In the genomic region with DNA sequence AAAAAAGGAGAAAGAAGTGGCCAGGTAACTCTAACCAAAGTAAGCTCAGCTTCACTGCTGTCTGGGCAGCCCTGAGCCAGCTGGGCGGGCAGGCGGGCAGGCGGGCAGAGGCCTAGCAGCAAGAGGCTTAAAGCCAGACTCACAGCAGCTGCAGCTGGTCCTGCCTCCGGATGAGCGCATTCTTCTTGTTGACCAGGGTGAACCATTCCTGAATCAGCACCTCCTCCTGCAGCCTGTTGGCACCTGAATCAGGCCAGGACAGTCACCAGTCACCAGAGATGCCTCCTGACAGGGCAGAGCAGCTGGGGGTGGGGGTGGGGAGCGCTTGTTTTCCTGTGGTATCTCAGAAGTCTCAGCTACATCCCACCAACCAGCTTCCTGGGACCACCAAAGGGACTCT, we compare ENCODE assay signal across 32 mouse cellular contexts. TPM values are rescaled to one million over a fixed set of nuclear protein-coding genes. Genes with fewer than 3 reads are reported as not detected.
DNase-seq lines count a peak whose midpoint lies in the region; ATAC-seq and TF ChIP-seq lines count a peak whose summit lies in the region.
"Had no signal": no experiment of that assay in that cellular context is flagged by ENCODE, and none has a peak within 500 bp of the region (broad histone marks: within the 10 kb centered on the region; RNA-seq: fewer than 3 reads in every experiment).

No protein-coding gene starts in this region.

- peak; percentile 3 for DNase-seq in adrenal gland, postnatal 14 days
- no peak for DNase-seq in adrenal gland, adult 2 months
- peak; percentile 59 for DNase-seq in gastrocnemius, postnatal 14 days
- DNase-seq in gastrocnemius, postnatal 4 days (ENCODE audit: low spot score in 2 of 2) = no peak
- peak; percentile 63 for DNase-seq in left cerebral cortex, postnatal 4 days
- DNase-seq in left cerebral cortex, postnatal 36 days (ENCODE audit: low spot score in 2 of 2) = no peak
- no peak for DNase-seq in forebrain, embryonic 11.5 days (ENCODE audit: low spot score)
- DNase-seq: adrenal gland, postnatal 25 days; cerebellum, adult 11-12 months; cerebellum, adult 8-10 months; cerebellum, postnatal 14 days; gastrocnemius, postnatal 10 days; heart, postnatal 10 days; heart, postnatal 4 days; kidney, adult 11 months had no signal

- no peak for TF ChIP-seq CTCF in C2C12 (IDR thresholded peaks at IDR 0.05; ENCODE audit: control insufficient read depth, insufficient read depth, insufficient read length)

- peaks cover 18% of the 10 kb centered on the region for H3K79me3 ChIP-seq in C2C12 (ENCODE audit: low read depth)

- no peaks in the 10 kb centered on the region for H3K27me3 ChIP-seq in C2C12 (ENCODE audit: control insufficient read depth, insufficient read depth, insufficient read length)
- H3K27me3 ChIP-seq in forebrain, embryonic 11.5 days (ENCODE audit: control insufficient read depth, insufficient read depth, low read length) = no peaks in the 10 kb centered on the region
- H3K27me3 ChIP-seq: CH12.LX; embryonic facial prominence, embryonic 12.5 days; embryonic facial prominence, embryonic 15.5 days; forebrain, embryonic 12.5 days; forebrain, embryonic 15.5 days; heart, embryonic 12.5 days; heart, embryonic 15.5 days; hindbrain, embryonic 15.5 days; intestine, embryonic 15.5 days; Patski had no signal

- H3K9ac ChIP-seq in forebrain, embryonic 11.5 days (ENCODE audit: low read length) = no peak overlapping the region
- H3K9ac ChIP-seq: embryonic facial prominence, embryonic 12.5 days; embryonic facial prominence, embryonic 15.5 days; forebrain, embryonic 12.5 days; forebrain, embryonic 15.5 days; heart, embryonic 12.5 days; heart, embryonic 15.5 days; hindbrain, embryonic 15.5 days; intestine, embryonic 15.5 days had no signal

- peaks cover 71% of the 10 kb centered on the region for H3K36me3 ChIP-seq in C2C12 (ENCODE audit: control insufficient read depth, insufficient read depth)
- no peaks in the 10 kb centered on the region; the same call in 1 of the 2 replicates for H3K36me3 ChIP-seq in forebrain, embryonic 11.5 days (ENCODE audit: control insufficient read depth, insufficient read depth, low read length)

- no peak overlapping the region for H3K27ac ChIP-seq in forebrain, embryonic 11.5 days (ENCODE audit: low read depth, low read length)
- H3K27ac ChIP-seq: embryonic facial prominence, embryonic 12.5 days; embryonic facial prominence, embryonic 15.5 days; forebrain, embryonic 12.5 days; forebrain, embryonic 15.5 days; heart, embryonic 15.5 days; hindbrain, embryonic 15.5 days; intestine, embryonic 15.5 days had no signal

- 95% methylated on average over 6 of the region's 6 CpGs for WGBS in forebrain, embryonic 11.5 days

- intact Hi-C loops in gastrocnemius, postnatal 14 days (cut with DNase I; ENCODE audit: low total_unique reads) = loop anchor here (5.0 kb wide), 1 partner anchor 67 kb away; no protein-coding TSS in a partner anchor
- intact Hi-C loops in left cerebral cortex, postnatal 4 days (cut with DNase I) = loop anchor here (10.0 kb wide), 1 partner anchor 65 kb away; a partner anchor contains a TSS
- intact Hi-C loops in left cerebral cortex, postnatal 36 days (cut with DNase I) = loop anchor here (2.0 to 10.0 kb wide), 2 partner anchors 17 to 165 kb away; a partner anchor contains a TSS

- H3K4me1 ChIP-seq in forebrain, embryonic 11.5 days (replicated peaks; ENCODE audit: control insufficient read depth, insufficient read depth, low read length) = no peaks in the 10 kb centered on the region

- no peak overlapping the region for H3K4me2 ChIP-seq in forebrain, embryonic 11.5 days (ENCODE audit: low read depth, low read length, severe bottlenecking)
- H3K4me2 ChIP-seq: embryonic facial prominence, embryonic 12.5 days; embryonic facial prominence, embryonic 15.5 days; forebrain, embryonic 12.5 days; forebrain, embryonic 15.5 days; heart, embryonic 12.5 days; heart, embryonic 15.5 days; hindbrain, embryonic 15.5 days; intestine, embryonic 15.5 days had no signal

- H3ac ChIP-seq in C2C12 (ENCODE audit: control insufficient read depth, insufficient read length, low read depth) = no peak overlapping the region

- no peak overlapping the region for H3K4me3 ChIP-seq in C2C12 (ENCODE audit: insufficient read depth, poor library complexity, severe bottlenecking)
- H3K4me3 ChIP-seq in forebrain, embryonic 11.5 days (ENCODE audit: low read depth, low read length) = no peak overlapping the region
- H3K4me3 ChIP-seq: embryonic facial prominence, embryonic 12.5 days; embryonic facial prominence, embryonic 15.5 days; forebrain, embryonic 12.5 days; forebrain, embryonic 15.5 days; heart, embryonic 12.5 days; heart, embryonic 15.5 days; hindbrain, embryonic 15.5 days; intestine, embryonic 15.5 days had no signal

- peaks cover 37% of the 10 kb centered on the region for H3K79me2 ChIP-seq in C2C12 (ENCODE audit: control insufficient read depth, insufficient read depth)

- no peak for ATAC-seq in forebrain, embryonic 11.5 days (replicated peaks; ENCODE audit: low FRiP score)
- ATAC-seq: forebrain, embryonic 15.5 days; intestine, embryonic 15.5 days; Patski had no signal

- no peaks in the 10 kb centered on the region for H3K9me3 ChIP-seq in forebrain, embryonic 11.5 days (ENCODE audit: control insufficient read depth, low read length)
- H3K9me3 ChIP-seq: embryonic facial prominence, embryonic 12.5 days; embryonic facial prominence, embryonic 15.5 days; forebrain, embryonic 12.5 days; forebrain, embryonic 15.5 days; G1E; heart, embryonic 12.5 days; heart, embryonic 15.5 days; hindbrain, embryonic 15.5 days; intestine, embryonic 15.5 days had no signal

TF ChIP-seq in C2C12, 6 proteins besides CTCF, POLR2A, EP300 and RAD21:
- TF ChIP-seq CEBPB (IDR thresholded peaks at IDR 0.05; ENCODE audit: low read depth) (no peak), MYOD1 (IDR thresholded peaks at IDR 0.05; ENCODE audit: control insufficient read depth, insufficient read length, low read depth) (peak; percentile 61)

RNA-seq across cellular contexts. Expression of a gene that starts 5.9 kb away (rescaled TPM):
- not detected in 2 replicates for total RNA-seq in adrenal gland, postnatal 14 days (2021)
- total RNA-seq in adrenal gland, adult 2 months (2021) = not detected
- not detected in 2 replicates for polyA plus RNA-seq in adrenal gland, adult 2 months (2012; rRNA removed)
- not detected for total RNA-seq in gastrocnemius, postnatal 14 days (2021)
- not detected for total RNA-seq in gastrocnemius, postnatal 4 days (2021)
- total RNA-seq in left cerebral cortex, postnatal 4 days (2021) = not detected
- not detected for total RNA-seq in left cerebral cortex, postnatal 36 days (2021)
- polyA plus RNA-seq in C2C12 (2012; fragmentation: generic; extraction: Trizol) = 0.19 TPM
- polyA plus RNA-seq in forebrain, embryonic 11.5 days (2014; fragmentation: Nextera tagmentation; extraction: Ambion mirVana) = not detected in 2 replicates
- total RNA-seq: adrenal gland, adult 18-20 months; adrenal gland, postnatal 25 days; CH12.LX; common myeloid progenitor, adult 5-6 weeks; G1E; gastrocnemius, postnatal 10 days; granulocyte monocyte progenitor cell, adult 5-6 weeks; heart, adult 8-10 months; heart, postnatal 10 days; heart, postnatal 4 days had no signal
- polyA plus RNA-seq: brain, embryonic 14.5 days had no signal

RNA-seq across cellular contexts. Expression of a gene that starts 16.0 kb away (rescaled TPM):
- total RNA-seq in adrenal gland, postnatal 14 days (2021) = 29.1 and 29.3 TPM in 2 replicates
- total RNA-seq in adrenal gland, adult 2 months (2021) = 10 to 100 TPM; 30.3 to 31.6 TPM
- 47.6 and 49.2 TPM in 2 replicates for polyA plus RNA-seq in adrenal gland, adult 2 months (2012; rRNA removed)
- total RNA-seq in gastrocnemius, postnatal 14 days (2021) = 100 to 1,000 TPM; 246 to 269 TPM
- total RNA-seq in gastrocnemius, postnatal 4 days (2021) = 100 to 1,000 TPM; 250 to 260 TPM
- 10 to 100 TPM; 41.9 to 48.6 TPM for total RNA-seq in left cerebral cortex, postnatal 4 days (2021)
- total RNA-seq in left cerebral cortex, postnatal 36 days (2021) = 10 to 100 TPM; 22.9 to 27.1 TPM
- 62.1 TPM for polyA plus RNA-seq in C2C12 (2012; fragmentation: generic; extraction: Trizol)
- 6.8 and 7.4 TPM in 2 replicates for polyA plus RNA-seq in forebrain, embryonic 11.5 days (2014; fragmentation: Nextera tagmentation; extraction: Ambion mirVana)

RNA-seq across cellular contexts. Expression of a gene that starts 19.4 kb away (rescaled TPM):
- 41.3 and 50.4 TPM in 2 replicates for total RNA-seq in adrenal gland, postnatal 14 days (2021)
- 10 to 100 TPM; 58.1 to 68.4 TPM for total RNA-seq in adrenal gland, adult 2 months (2021)
- 443 and 466 TPM in 2 replicates for polyA plus RNA-seq in adrenal gland, adult 2 months (2012; rRNA removed)
- total RNA-seq in gastrocnemius, postnatal 14 days (2021) = 10 to 100 TPM; 29.6 to 32.9 TPM
- total RNA-seq in gastrocnemius, postnatal 4 days (2021) = 10 to 100 TPM; 58.8 to 59.1 TPM
- total RNA-seq in left cerebral cortex, postnatal 4 days (2021) = 10 to 100 TPM; 72.4 to 72.5 TPM
- total RNA-seq in left cerebral cortex, postnatal 36 days (2021) = 10 to 100 TPM; 26.8 to 28.7 TPM
- 129 TPM for polyA plus RNA-seq in C2C12 (2012; fragmentation: generic; extraction: Trizol)
- polyA plus RNA-seq in forebrain, embryonic 11.5 days (2014; fragmentation: Nextera tagmentation; extraction: Ambion mirVana) = 140 and 162 TPM in 2 replicates

RNA-seq across cellular contexts. Expression of a gene that starts 21.4 kb away (rescaled TPM):
- 75.1 and 78.4 TPM in 2 replicates for total RNA-seq in adrenal gland, postnatal 14 days (2021)
- total RNA-seq in adrenal gland, adult 2 months (2021) = 10 to 100 TPM; 88.9 to 90.8 TPM
- polyA plus RNA-seq in adrenal gland, adult 2 months (2012; rRNA removed) = 330 and 358 TPM in 2 replicates
- 10 to 100 TPM; 15.3 to 17.6 TPM for total RNA-seq in gastrocnemius, postnatal 14 days (2021)
- 10 to 100 TPM; 37.1 to 40.5 TPM for total RNA-seq in gastrocnemius, postnatal 4 days (2021)
- total RNA-seq in left cerebral cortex, postnatal 4 days (2021) = 10 to 100 TPM; 87.7 to 91.7 TPM
- 10 to 100 TPM; 66.1 to 83.1 TPM for total RNA-seq in left cerebral cortex, postnatal 36 days (2021)
- polyA plus RNA-seq in C2C12 (2012; fragmentation: generic; extraction: Trizol) = 28.0 TPM
- polyA plus RNA-seq in forebrain, embryonic 11.5 days (2014; fragmentation: Nextera tagmentation; extraction: Ambion mirVana) = 34.1 and 37.7 TPM in 2 replicates

RNA-seq across cellular contexts. Expression of a gene that starts 21.5 kb away (rescaled TPM):
- total RNA-seq in adrenal gland, postnatal 14 days (2021) = 50.4 and 51.2 TPM in 2 replicates
- total RNA-seq in adrenal gland, adult 2 months (2021) = 10 to 100 TPM; 42.6 to 44.2 TPM
- polyA plus RNA-seq in adrenal gland, adult 2 months (2012; rRNA removed) = 102 and 104 TPM in 2 replicates
- 10 to 100 TPM; 16.7 TPM for total RNA-seq in gastrocnemius, postnatal 14 days (2021)
- total RNA-seq in gastrocnemius, postnatal 4 days (2021) = 10 to 100 TPM; 29.7 to 30.2 TPM
- 10 to 100 TPM; 14.3 to 14.6 TPM for total RNA-seq in left cerebral cortex, postnatal 4 days (2021)
- 10 to 100 TPM; 17.3 to 19.2 TPM for total RNA-seq in left cerebral cortex, postnatal 36 days (2021)
- polyA plus RNA-seq in C2C12 (2012; fragmentation: generic; extraction: Trizol) = 24.2 TPM
- polyA plus RNA-seq in forebrain, embryonic 11.5 days (2014; fragmentation: Nextera tagmentation; extraction: Ambion mirVana) = 20.4 and 21.7 TPM in 2 replicates

Comparison
In these comparisons a context has a peak if more than half of its experiments do, and no peak if none do; other contexts are left out.
1. DNase-seq: peak in adrenal gland, postnatal 14 days (single experiment), gastrocnemius, postnatal 14 days (single experiment) and left cerebral cortex, postnatal 4 days (single experiment); none in adrenal gland, adult 2 months (single experiment), gastrocnemius, postnatal 4 days (0 of 2), left cerebral cortex, postnatal 36 days (0 of 2) and forebrain, embryonic 11.5 days (single experiment).